Mouse (Mus musculus) bone marrow, adult 2 months (tissue): Measurements from ENCODE around the gene Mlh3.

ENCODE experiments used
- CTCF ChIP-seq: fragments of 200-500 bp; IDR thresholded peaks from 2 replicates; pipeline ENCODE4 v1.5.1; 2011; ENCODE audit warnings: low read length, control low read depth; ENCODE audit not compliant: control insufficient read depth, insufficient read depth
- POLR2A ChIP-seq: fragments of 200-500 bp; IDR thresholded peaks from 2 replicates; pipeline ENCODE4 v1.6.1; 2011; ENCODE audit warnings: low read depth, mild to moderate bottlenecking, control low read depth, low read length, borderline replicate concordance; ENCODE audit not compliant: control insufficient read depth

- TF ChIP-seq CTCF (no peak), POLR2A (no peak)
Observed at GRCm38 (mm10) chr12:85185810-85186209, 84.6 kb downstream of the Mlh3 start.
